Mouse (Mus musculus): Measurements from ENCODE around the gene Limk1. TPM values are rescaled to one million over a fixed set of nuclear protein-coding genes. Genes with fewer than 3 reads are reported as not detected.

The Limk1 gene
- polyA plus RNA-seq, 1 experiment from 2014 or later: 0.59 TPM

- H3K9ac ChIP-seq (replicated peaks): no peak overlapping the region
- no peaks in the 10 kb centered on the region for H3K9me3 ChIP-seq (ENCODE audit: low read length)
- WGBS (ENCODE audit: insufficient replicate concordance): 75% methylated on average over 12 of the region's 12 CpGs
- no peak overlapping the region for H3K4me3 ChIP-seq (ENCODE audit: low read depth, low read length)
- no peak overlapping the region for H3K27ac ChIP-seq (ENCODE audit: low read depth)
- peaks cover 6% of the 10 kb centered on the region; the same call in 1 of the 2 replicates for H3K4me1 ChIP-seq (ENCODE audit: insufficient read depth)
- DNase-seq (no peak), ATAC-seq (no peak)
- no peaks in the 10 kb centered on the region for H3K27me3 ChIP-seq (ENCODE audit: insufficient read depth, low read length)
- TF ChIP-seq CTCF (IDR thresholded peaks at IDR 0.05; ENCODE audit: low read depth) (no peak), EP300 (IDR thresholded peaks at IDR 0.05; ENCODE audit: low read depth) (no peak)
- H3K36me3 ChIP-seq (replicated peaks; ENCODE audit: insufficient read depth, low read length): no peaks in the 10 kb centered on the region
- no peak overlapping the region for H3K4me2 ChIP-seq (ENCODE audit: low read depth, low read length)
Measured at GRCm38 (mm10) chr5:134609916-134610643, 78.3 kb downstream of the Limk1 start.

- Histone ChIP-seq H3K9me3 (ENCODE audit: low read length) (no peaks in the 10 kb centered on the region), H3K4me1 (ENCODE audit: insufficient read depth) (0 out of 2 replicates have a peak, but pooled peaks cover 2% of the 10 kb centered on the region), H3K4me3 (ENCODE audit: low read depth, low read length) (no peak overlapping the region), H3K9ac (replicated peaks) (no peak overlapping the region), H3K27me3 (ENCODE audit: insufficient read depth, low read length) (no peaks in the 10 kb centered on the region), H3K27ac (ENCODE audit: low read depth) (peak overlapping the region; percentile 69), H3K36me3 (replicated peaks; ENCODE audit: insufficient read depth, low read length) (no peaks in the 10 kb centered on the region), H3K4me2 (ENCODE audit: low read depth, low read length) (peak overlapping the region; percentile 40)
- peak; percentile 40 for DNase-seq
- WGBS (ENCODE audit: insufficient replicate concordance): 26% methylated on average over 5 of the region's 5 CpGs
- peak; percentile 65 for ATAC-seq
- TF ChIP-seq CTCF (IDR thresholded peaks at IDR 0.05; ENCODE audit: low read depth): no peak
- TF ChIP-seq EP300 (IDR thresholded peaks at IDR 0.05; ENCODE audit: low read depth): no peak
Measured at GRCm38 (mm10) chr5:134607121-134607520, 81.3 kb downstream of the Limk1 start.

GRCm38 (mm10) chr5:134606314-134606713 is 82.1 kb downstream of the Limk1 start:
- no peak overlapping the region for H3K9ac ChIP-seq (replicated peaks)
- TF ChIP-seq EP300 (IDR thresholded peaks at IDR 0.05; ENCODE audit: low read depth): no peak
- TF ChIP-seq CTCF (IDR thresholded peaks at IDR 0.05; ENCODE audit: low read depth): peak; percentile 44
- no peak for ATAC-seq
- DNase-seq: no peak
- H3K9me3 ChIP-seq (ENCODE audit: low read length): no peaks in the 10 kb centered on the region
- H3K4me2 ChIP-seq (ENCODE audit: low read depth, low read length): no peak overlapping the region
- 0 out of 2 replicates have a peak, but pooled peaks cover 2% of the 10 kb centered on the region for H3K4me1 ChIP-seq (ENCODE audit: insufficient read depth)
- H3K4me3 ChIP-seq (ENCODE audit: low read depth, low read length): no peak overlapping the region
- no peaks in the 10 kb centered on the region for H3K27me3 ChIP-seq (ENCODE audit: insufficient read depth, low read length)
- no peaks in the 10 kb centered on the region for H3K36me3 ChIP-seq (replicated peaks; ENCODE audit: insufficient read depth, low read length)
- H3K27ac ChIP-seq (ENCODE audit: low read depth): peak overlapping the region; percentile 69

Other genes starting within 250 kb of the Limk1 start
- gene Gtf2ird1, start 231.9 kb downstream of the Limk1 start, polyA plus RNA-seq (2015; fragmentation: Nextera tagmentation; extraction: Ambion mirVana): 10.0 and 11.0 TPM in 2 replicates
- 0.21 and 0.29 TPM in 2 replicates for gene Clip2, start 136.2 kb downstream of the Limk1 start, polyA plus RNA-seq (2015; fragmentation: Nextera tagmentation; extraction: Ambion mirVana)
- gene Syna, start 128.4 kb downstream of the Limk1 start, polyA plus RNA-seq (2015; fragmentation: Nextera tagmentation; extraction: Ambion mirVana): not detected in 2 replicates
- gene Rfc2, start 107.2 kb downstream of the Limk1 start, polyA plus RNA-seq (2015; fragmentation: Nextera tagmentation; extraction: Ambion mirVana): 75.4 and 81.4 TPM in 2 replicates
- gene Lat2, start 73.6 kb downstream of the Limk1 start, polyA plus RNA-seq (2015; fragmentation: Nextera tagmentation; extraction: Ambion mirVana): 2.4 TPM in 2 replicates
- 124 and 132 TPM in 2 replicates for gene Eif4h, start 49.1 kb downstream of the Limk1 start, polyA plus RNA-seq (2015; fragmentation: Nextera tagmentation; extraction: Ambion mirVana)
- gene Eln, start 58.7 kb upstream of the Limk1 start, polyA plus RNA-seq (2015; fragmentation: Nextera tagmentation; extraction: Ambion mirVana): 14.8 TPM in 2 replicates
- gene Tmem270, start 218.1 kb upstream of the Limk1 start, polyA plus RNA-seq (2015; fragmentation: Nextera tagmentation; extraction: Ambion mirVana): not detected in 2 replicates
- gene Cldn13, start 226.9 kb upstream of the Limk1 start, polyA plus RNA-seq (2015; fragmentation: Nextera tagmentation; extraction: Ambion mirVana): 138 and 152 TPM in 2 replicates
- gene Mettl27, start 243.8 kb upstream of the Limk1 start, polyA plus RNA-seq (2015; fragmentation: Nextera tagmentation; extraction: Ambion mirVana): 17.3 and 21.7 TPM in 2 replicates